Comparison of ENCODE assay signal across 11 mouse cellular contexts in genomic region chr9:63074023-63074750, GRCm38 (mm10).
DNase-seq lines count a peak whose midpoint lies in the region; ATAC-seq and TF ChIP-seq lines count a peak whose summit lies in the region.
"Had no signal": no experiment of that assay in that cellular context is flagged by ENCODE, and none has a peak within 500 bp of the region (broad histone marks: within the 10 kb centered on the region; RNA-seq: fewer than 3 reads in every experiment).

No protein-coding gene starts in this region.

- H3K36me3 ChIP-seq in forebrain, embryonic 10.5 days (replicated peaks) = no peaks in the 10 kb centered on the region
- no peaks in the 10 kb centered on the region for H3K36me3 ChIP-seq in forebrain, postnatal 0 days (ENCODE audit: insufficient read depth)
- H3K36me3 ChIP-seq in lung, embryonic 15.5 days = no peaks in the 10 kb centered on the region
- H3K36me3 ChIP-seq in embryonic facial prominence, embryonic 13.5 days = no peaks in the 10 kb centered on the region
- H3K36me3 ChIP-seq in limb, embryonic 13.5 days = no peaks in the 10 kb centered on the region

- no peaks in the 10 kb centered on the region for H3K27me3 ChIP-seq in forebrain, embryonic 10.5 days (ENCODE audit: poor library complexity, severe bottlenecking)
- no peaks in the 10 kb centered on the region for H3K27me3 ChIP-seq in forebrain, postnatal 0 days (ENCODE audit: insufficient read depth, low read length)
- H3K27me3 ChIP-seq in lung, embryonic 15.5 days = no peaks in the 10 kb centered on the region
- H3K27me3 ChIP-seq in embryonic facial prominence, embryonic 13.5 days = no peaks in the 10 kb centered on the region
- no peaks in the 10 kb centered on the region for H3K27me3 ChIP-seq in limb, embryonic 13.5 days

- WGBS in forebrain, embryonic 10.5 days = 35% methylated on average over 10 of the region's 10 CpGs
- WGBS in forebrain, postnatal 0 days = 39% methylated on average over 10 of the region's 10 CpGs
- WGBS in lung, embryonic 15.5 days = 11% methylated on average over 10 of the region's 10 CpGs
- 23% methylated on average over 10 of the region's 10 CpGs for WGBS in embryonic facial prominence, embryonic 13.5 days
- WGBS in limb, embryonic 13.5 days = 24% methylated on average over 10 of the region's 10 CpGs

- peaks cover 42% of the 10 kb centered on the region for H3K4me1 ChIP-seq in forebrain, embryonic 10.5 days
- H3K4me1 ChIP-seq in forebrain, postnatal 0 days (ENCODE audit: insufficient read depth) = no peaks in the 10 kb centered on the region
- H3K4me1 ChIP-seq in lung, embryonic 15.5 days = peaks cover 44% of the 10 kb centered on the region
- H3K4me1 ChIP-seq in embryonic facial prominence, embryonic 13.5 days = peaks cover 32% of the 10 kb centered on the region
- peaks cover 23% of the 10 kb centered on the region for H3K4me1 ChIP-seq in limb, embryonic 13.5 days

- no peak for ATAC-seq in forebrain, postnatal 0 days
- ATAC-seq in lung, embryonic 15.5 days (ENCODE audit: borderline replicate concordance, extremely low read depth, low FRiP score, low TSS enrichment) = no peak
- no peak for ATAC-seq in embryonic facial prominence, embryonic 13.5 days (ENCODE audit: insufficient number of reproducible peaks, insufficient read depth, low FRiP score, low TSS enrichment, low read depth)
- ATAC-seq in limb, embryonic 13.5 days (ENCODE audit: low FRiP score, low read depth) = no peak

- peak; percentile 28 for DNase-seq in forebrain, embryonic 10.5 days (ENCODE audit: extremely low spot score, low spot score)
- DNase-seq in forebrain, postnatal 0 days = no peak
- no peak for DNase-seq in lung, adult 18-20 months
- no peak for DNase-seq in frontal cortex, postnatal 10 days (ENCODE audit: low spot score in 2 of 2)
- DNase-seq in cerebellum, postnatal 4 days (ENCODE audit: low spot score in 2 of 2) = no peak
- DNase-seq: cerebellum, postnatal 14 days; gastrocnemius, postnatal 10 days had no signal

- no peaks in the 10 kb centered on the region for H3K9me3 ChIP-seq in forebrain, embryonic 10.5 days
- no peaks in the 10 kb centered on the region for H3K9me3 ChIP-seq in forebrain, postnatal 0 days (ENCODE audit: low read length)
- H3K9me3 ChIP-seq in lung, embryonic 15.5 days = no peaks in the 10 kb centered on the region
- no peaks in the 10 kb centered on the region for H3K9me3 ChIP-seq in embryonic facial prominence, embryonic 13.5 days
- no peaks in the 10 kb centered on the region for H3K9me3 ChIP-seq in limb, embryonic 13.5 days

- H3K4me2 ChIP-seq in forebrain, postnatal 0 days (ENCODE audit: low read depth) = no peak overlapping the region
- peak overlapping the region; percentile 22 for H3K4me2 ChIP-seq in lung, embryonic 15.5 days
- H3K4me2 ChIP-seq in embryonic facial prominence, embryonic 13.5 days = no peak overlapping the region; the same call in 1 of the 2 replicates
- peak overlapping the region; percentile 30 for H3K4me2 ChIP-seq in limb, embryonic 13.5 days (replicated peaks)

- no peak overlapping the region for H3K9ac ChIP-seq in forebrain, postnatal 0 days
- H3K9ac ChIP-seq in lung, embryonic 15.5 days = no peak overlapping the region
- H3K9ac ChIP-seq in embryonic facial prominence, embryonic 13.5 days = 0 out of 2 replicates have a peak overlapping the region, but pooled peaks have one; percentile 6
- no peak overlapping the region for H3K9ac ChIP-seq in limb, embryonic 13.5 days

- no peak for TF ChIP-seq CTCF in forebrain, postnatal 0 days (IDR thresholded peaks at IDR 0.05; ENCODE audit: low read depth)

- peak overlapping the region; percentile 80 for H3K27ac ChIP-seq in forebrain, embryonic 10.5 days
- H3K27ac ChIP-seq in forebrain, postnatal 0 days (ENCODE audit: low read depth, low read length) = no peak overlapping the region
- H3K27ac ChIP-seq in lung, embryonic 15.5 days = peak overlapping the region; percentile 89
- H3K27ac ChIP-seq in embryonic facial prominence, embryonic 13.5 days = no peak overlapping the region
- no peak overlapping the region for H3K27ac ChIP-seq in limb, embryonic 13.5 days

- no peak overlapping the region for H3K4me3 ChIP-seq in forebrain, embryonic 10.5 days
- no peak overlapping the region for H3K4me3 ChIP-seq in forebrain, postnatal 0 days (ENCODE audit: low read depth, low read length)
- H3K4me3 ChIP-seq in lung, embryonic 15.5 days = no peak overlapping the region
- H3K4me3 ChIP-seq in embryonic facial prominence, embryonic 13.5 days = no peak overlapping the region
- no peak overlapping the region for H3K4me3 ChIP-seq in limb, embryonic 13.5 days
- H3K4me3 ChIP-seq: myocyte had no signal

Comparison
In these comparisons a context has a peak if more than half of its experiments do, and no peak if none do; other contexts are left out.
1. H3K27ac ChIP-seq: peak in forebrain, embryonic 10.5 days (single experiment) and lung, embryonic 15.5 days (single experiment); none in forebrain, postnatal 0 days (single experiment), embryonic facial prominence, embryonic 13.5 days (single experiment) and limb, embryonic 13.5 days (single experiment).
2. H3K4me2 ChIP-seq: peak in lung, embryonic 15.5 days (single experiment) and limb, embryonic 13.5 days (single experiment); none in forebrain, postnatal 0 days (single experiment) and embryonic facial prominence, embryonic 13.5 days (single experiment).